20 mouse cellular contexts compared by ENCODE assay signal in the genomic region with DNA sequence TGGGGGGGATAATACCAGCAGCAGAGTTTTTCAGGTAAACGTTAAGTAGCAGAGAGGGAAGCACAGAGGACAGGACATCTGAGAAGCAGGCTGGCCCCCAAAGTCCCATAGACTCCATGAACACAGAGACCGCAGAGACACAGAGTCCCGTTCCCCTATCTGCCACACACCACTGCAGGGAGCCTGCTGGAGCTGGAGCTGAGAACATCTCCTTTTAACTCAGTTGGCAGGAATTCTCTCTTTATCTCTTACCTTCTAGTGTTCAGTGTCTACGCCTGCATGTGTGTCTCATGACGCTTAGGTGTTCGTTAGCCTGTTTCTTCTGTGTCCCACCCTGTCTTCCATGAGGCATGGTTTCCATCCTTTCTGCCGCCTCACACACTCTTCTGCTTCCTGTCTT.
A peak's percentile ranks its signal among the peaks of the same experiment; 100 is the strongest.
DNase-seq lines count a peak whose midpoint lies in the region; ATAC-seq and TF ChIP-seq lines count a peak whose summit lies in the region.
"Had no signal": no experiment of that assay in that cellular context is flagged by ENCODE, and none has a peak within 500 bp of the region (broad histone marks: within the 10 kb centered on the region; RNA-seq: fewer than 3 reads in every experiment).

No protein-coding gene starts in this region.

- intact Hi-C loops in heart, adult 2 months (cut with DNase I) = no loop called here

- no peak for TF ChIP-seq CTCF in heart, adult 2 months (IDR thresholded peaks at IDR 0.05)
- no peak for TF ChIP-seq CTCF in kidney, adult 2 months (conservative IDR thresholded peaks at IDR 0.05; ENCODE audit: insufficient read depth, insufficient read length, low read depth, low read length)

- H3K79me2 ChIP-seq in heart, adult 2 months (replicated peaks; ENCODE audit: control insufficient read depth, insufficient read depth, low read length) = no peaks in the 10 kb centered on the region

- WGBS in heart, adult 2 months = 67% methylated on average over 7 of the region's 7 CpGs
- 90% methylated on average over 7 of the region's 7 CpGs for WGBS in kidney, adult 2 months
- WGBS in midbrain, embryonic 10.5 days = 79% methylated on average over 7 of the region's 7 CpGs
- 75% methylated on average over 7 of the region's 7 CpGs for WGBS in midbrain, embryonic 13.5 days
- WGBS in limb, embryonic 10.5 days = 79% methylated on average over 7 of the region's 7 CpGs

- H3K27ac ChIP-seq in heart, adult 2 months = peak overlapping the region; percentile 80
- H3K27ac ChIP-seq in kidney, adult 2 months (ENCODE audit: insufficient read depth, low read depth, low read length) = peak overlapping the region; percentile 15; the same call in 1 of the 2 replicates
- no peak overlapping the region for H3K27ac ChIP-seq in midbrain, embryonic 10.5 days (replicated peaks)
- H3K27ac ChIP-seq in midbrain, embryonic 13.5 days = no peak overlapping the region
- H3K27ac ChIP-seq in limb, embryonic 10.5 days = no peak overlapping the region
- H3K27ac ChIP-seq: embryonic facial prominence, embryonic 10.5 days; embryonic facial prominence, embryonic 12.5 days; forebrain, embryonic 13.5 days; forebrain, embryonic 15.5 days had no signal

- no peak overlapping the region for H3K9ac ChIP-seq in heart, adult 2 months (ENCODE audit: low read depth, low read length)
- H3K9ac ChIP-seq in midbrain, embryonic 13.5 days (replicated peaks) = no peak overlapping the region
- H3K9ac ChIP-seq: embryonic facial prominence, embryonic 12.5 days; forebrain, embryonic 13.5 days; forebrain, embryonic 15.5 days had no signal

- no peak for ATAC-seq in midbrain, embryonic 13.5 days
- no peak for ATAC-seq in megakaryocyte progenitor cell, adult 5-6 weeks (replicated peaks; ENCODE audit: poor library complexity)
- ATAC-seq: forebrain, embryonic 13.5 days; forebrain, embryonic 15.5 days had no signal

- H3K4me2 ChIP-seq in midbrain, embryonic 13.5 days (replicated peaks) = no peak overlapping the region
- H3K4me2 ChIP-seq: embryonic facial prominence, embryonic 12.5 days; forebrain, embryonic 13.5 days; forebrain, embryonic 15.5 days had no signal

- H3K9me3 ChIP-seq in midbrain, embryonic 10.5 days (replicated peaks) = no peaks in the 10 kb centered on the region
- no peaks in the 10 kb centered on the region for H3K9me3 ChIP-seq in midbrain, embryonic 13.5 days
- no peaks in the 10 kb centered on the region for H3K9me3 ChIP-seq in limb, embryonic 10.5 days (replicated peaks)
- H3K9me3 ChIP-seq: embryonic facial prominence, embryonic 10.5 days; embryonic facial prominence, embryonic 12.5 days; forebrain, embryonic 13.5 days; forebrain, embryonic 15.5 days had no signal

- TF ChIP-seq POLR2A in heart, adult 2 months (IDR thresholded peaks at IDR 0.05; ENCODE audit: insufficient read depth, low read depth, low read length) = no peak
- no peak for TF ChIP-seq POLR2A in kidney, adult 2 months (IDR thresholded peaks at IDR 0.05; ENCODE audit: low read depth, low read length)

- no peak for TF ChIP-seq EP300 in heart, adult 2 months (IDR thresholded peaks at IDR 0.05; ENCODE audit: insufficient read depth, low read depth, low read length)

- H3K4me1 ChIP-seq in heart, adult 2 months (ENCODE audit: control insufficient read depth, insufficient read depth, low read length) = peaks cover 6% of the 10 kb centered on the region
- H3K4me1 ChIP-seq in kidney, adult 2 months (ENCODE audit: control insufficient read depth, insufficient read depth, low read length) = no peaks in the 10 kb centered on the region
- H3K4me1 ChIP-seq in midbrain, embryonic 10.5 days = peaks cover 15% of the 10 kb centered on the region
- peaks cover 10% of the 10 kb centered on the region for H3K4me1 ChIP-seq in midbrain, embryonic 13.5 days (replicated peaks)
- peaks cover 7% of the 10 kb centered on the region for H3K4me1 ChIP-seq in limb, embryonic 10.5 days

- no peak overlapping the region for H3K4me3 ChIP-seq in heart, adult 2 months
- no peak overlapping the region for H3K4me3 ChIP-seq in kidney, adult 2 months (ENCODE audit: insufficient read depth, low read depth, low read length)
- H3K4me3 ChIP-seq in midbrain, embryonic 10.5 days = no peak overlapping the region
- no peak overlapping the region for H3K4me3 ChIP-seq in midbrain, embryonic 13.5 days (replicated peaks)
- H3K4me3 ChIP-seq in limb, embryonic 10.5 days = no peak overlapping the region
- H3K4me3 ChIP-seq: embryonic facial prominence, embryonic 10.5 days; embryonic facial prominence, embryonic 12.5 days; forebrain, embryonic 13.5 days; forebrain, embryonic 15.5 days had no signal

- H3K27me3 ChIP-seq in heart, adult 2 months (ENCODE audit: control insufficient read depth, insufficient read depth, low read length) = no peaks in the 10 kb centered on the region
- no peaks in the 10 kb centered on the region for H3K27me3 ChIP-seq in kidney, adult 2 months (replicated peaks; ENCODE audit: control insufficient read depth, insufficient read depth, low read length)
- H3K27me3 ChIP-seq in midbrain, embryonic 10.5 days (ENCODE audit: low read depth, poor library complexity, severe bottlenecking) = no peaks in the 10 kb centered on the region; the same call in 1 of the 2 replicates
- no peaks in the 10 kb centered on the region for H3K27me3 ChIP-seq in midbrain, embryonic 13.5 days
- no peaks in the 10 kb centered on the region for H3K27me3 ChIP-seq in limb, embryonic 10.5 days (ENCODE audit: low read depth, poor library complexity, severe bottlenecking)
- H3K27me3 ChIP-seq: embryonic facial prominence, embryonic 12.5 days; forebrain, embryonic 13.5 days; forebrain, embryonic 15.5 days had no signal

- peaks cover 5% of the 10 kb centered on the region; the same call in 1 of the 2 replicates for H3K36me3 ChIP-seq in heart, adult 2 months (ENCODE audit: control insufficient read depth, insufficient read depth, low read length)
- H3K36me3 ChIP-seq in kidney, adult 2 months (ENCODE audit: control insufficient read depth, insufficient read depth, low read length) = no peaks in the 10 kb centered on the region
- H3K36me3 ChIP-seq in midbrain, embryonic 10.5 days = no peaks in the 10 kb centered on the region
- no peaks in the 10 kb centered on the region for H3K36me3 ChIP-seq in midbrain, embryonic 13.5 days
- H3K36me3 ChIP-seq in limb, embryonic 10.5 days = no peaks in the 10 kb centered on the region
- H3K36me3 ChIP-seq: embryonic facial prominence, embryonic 10.5 days; embryonic facial prominence, embryonic 12.5 days; forebrain, embryonic 15.5 days had no signal

- DNase-seq in heart, adult 2 months = no peak
- no peak for DNase-seq in heart, postnatal 4 days
- DNase-seq in kidney, adult 2 months = no peak
- no peak for DNase-seq in kidney, adult 11 months
- peak; percentile 7 for DNase-seq in midbrain, embryonic 10.5 days (ENCODE audit: low spot score)
- DNase-seq in limb, embryonic 10.5 days (ENCODE audit: low spot score) = peak; percentile 25
- DNase-seq: adrenal gland, adult 2 months; adrenal gland, postnatal 10 days; adrenal gland, postnatal 25 days; cerebellum, adult 11-12 months; cerebellum, adult 2 months; cerebellum, adult 9-10 months; cerebellum, postnatal 10 days; cerebellum, postnatal 25 days had no signal

Comparison
In these comparisons a context has a peak if more than half of its experiments do, and no peak if none do; other contexts are left out.
1. DNase-seq: peak in midbrain, embryonic 10.5 days (single experiment) and limb, embryonic 10.5 days (single experiment); none in heart, adult 2 months (0 of 2), heart, postnatal 4 days (single experiment), kidney, adult 2 months (single experiment) and kidney, adult 11 months (single experiment).
2. H3K27ac ChIP-seq: peak in heart, adult 2 months (single experiment) and kidney, adult 2 months (single experiment); none in midbrain, embryonic 10.5 days (single experiment), midbrain, embryonic 13.5 days (single experiment) and limb, embryonic 10.5 days (single experiment).